Mouse (Mus musculus): ENCODE measurements around the gene Car2. TPM values are rescaled to one million over a fixed set of nuclear protein-coding genes. Genes with fewer than 3 reads are reported as not detected.

Car2 gene
- polyA plus RNA-seq, 1 experiment from 2014 or later: 2,168 TPM

DNA sequence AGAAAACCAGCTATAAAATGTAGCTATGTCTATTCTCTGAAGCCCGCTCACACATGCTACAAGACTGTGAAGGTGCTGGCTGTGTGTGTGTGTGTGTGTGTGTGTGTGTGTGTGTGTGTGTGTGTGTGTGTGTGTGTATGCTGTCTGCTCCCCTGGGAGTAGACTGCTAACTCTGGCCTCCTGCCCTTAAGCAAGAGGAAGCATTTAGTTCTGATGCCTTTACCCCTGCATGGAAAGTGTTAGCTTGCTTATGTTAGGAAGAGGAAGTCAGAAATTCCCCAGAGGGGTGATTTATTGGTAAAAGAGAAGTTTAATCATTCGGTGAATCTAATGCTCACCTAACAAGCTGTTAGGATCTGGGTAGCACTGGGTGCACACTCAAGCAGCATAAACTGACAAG lies 5.8 kb upstream of the Car2 start:
- peaks cover 83% of the 10 kb centered on the region for H3K4me1 ChIP-seq
- no peaks in the 10 kb centered on the region for H3K27me3 ChIP-seq (replicated peaks)
- peak overlapping the region; percentile 61 for H3K9ac ChIP-seq
- no peak for ATAC-seq
- H3K4me3 ChIP-seq: no peak overlapping the region
- peak overlapping the region; percentile 99 for H3K27ac ChIP-seq
- 48% methylated on average over 2 of the region's 2 CpGs for WGBS (ENCODE audit: insufficient replicate concordance)
- no peaks in the 10 kb centered on the region for H3K36me3 ChIP-seq
- H3K9me3 ChIP-seq (replicated peaks): no peaks in the 10 kb centered on the region
- peak overlapping the region; percentile 21; the same call in 1 of the 2 replicates for H3K4me2 ChIP-seq

DNA sequence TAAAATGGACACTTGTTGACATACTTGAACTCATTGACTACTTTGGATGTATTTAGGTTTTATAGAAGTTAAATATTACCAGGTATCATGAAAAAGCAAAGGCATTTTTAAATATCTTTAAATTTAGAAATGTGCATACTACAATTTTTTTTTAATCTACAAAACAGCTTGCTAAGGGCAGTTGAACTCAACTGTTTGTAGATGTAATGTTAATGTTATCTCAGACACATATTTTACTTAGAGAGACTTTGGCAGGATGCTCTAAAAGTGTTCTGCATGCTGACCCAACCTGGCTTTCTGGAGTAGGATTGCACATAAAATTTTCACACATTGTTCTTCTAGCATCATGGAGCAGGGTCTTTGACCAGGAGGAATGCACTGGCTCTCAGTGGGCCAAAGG lies 4.1 kb upstream of the Car2 start:
- ATAC-seq: no peak
- no peaks in the 10 kb centered on the region for H3K9me3 ChIP-seq (replicated peaks)
- H3K4me3 ChIP-seq: no peak overlapping the region
- H3K27ac ChIP-seq: peak overlapping the region; percentile 88
- no peaks in the 10 kb centered on the region for H3K36me3 ChIP-seq
- H3K4me1 ChIP-seq: peaks cover 69% of the 10 kb centered on the region
- H3K9ac ChIP-seq: peak overlapping the region; percentile 40; the same call in 1 of the 2 replicates
- 0 out of 2 replicates have a peak overlapping the region, but pooled peaks have one; percentile 8 for H3K4me2 ChIP-seq
- no peaks in the 10 kb centered on the region for H3K27me3 ChIP-seq (replicated peaks)

DNA sequence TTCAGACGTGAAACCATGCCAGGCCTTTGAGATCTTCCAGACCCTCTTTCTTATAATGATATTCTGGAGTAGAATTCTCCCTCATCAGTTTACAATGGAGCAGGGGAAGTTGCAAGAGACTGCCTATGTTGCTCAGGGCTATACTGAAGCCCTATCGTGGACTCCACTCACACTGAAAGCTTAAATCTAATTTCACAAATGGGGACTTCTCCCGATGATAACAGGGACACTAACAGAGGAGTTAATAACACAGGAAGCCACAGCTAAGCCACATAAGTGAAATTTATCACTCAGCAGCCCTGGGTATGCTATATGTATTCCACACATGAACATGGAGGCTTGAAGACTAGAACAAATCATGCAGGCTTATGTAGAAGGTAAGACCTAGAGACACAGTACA lies 3.3 kb upstream of the Car2 start:
- ATAC-seq: no peak
- Histone ChIP-seq H3K4me2 (peak overlapping the region; percentile 35), H3K36me3 (peaks cover 5% of the 10 kb centered on the region), H3K4me1 (peaks cover 62% of the 10 kb centered on the region), H3K9ac (peak overlapping the region; percentile 52), H3K9me3 (replicated peaks) (no peaks in the 10 kb centered on the region), H3K27ac (peak overlapping the region; percentile 88), H3K4me3 (no peak overlapping the region), H3K27me3 (replicated peaks) (no peaks in the 10 kb centered on the region)
- WGBS (ENCODE audit: insufficient replicate concordance): 22% methylated on average over 3 of the region's 3 CpGs

DNA sequence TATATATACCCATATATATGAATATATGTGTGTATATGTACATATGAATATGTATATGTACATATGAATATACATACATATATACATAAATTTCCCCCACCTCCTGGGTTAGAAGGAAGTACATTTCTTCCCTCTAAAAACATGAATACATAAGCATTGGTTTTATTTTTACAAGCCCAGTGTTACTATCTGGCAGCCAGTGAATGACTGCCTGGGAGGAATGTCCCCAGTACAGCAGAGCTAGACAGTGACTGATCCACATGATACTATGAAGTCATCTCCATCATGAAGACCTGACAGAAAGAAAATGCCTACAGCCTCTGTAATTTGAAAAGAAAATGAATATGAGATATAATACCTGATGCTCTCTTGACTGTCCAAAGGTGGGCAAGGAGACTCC lies 1.2 kb upstream of the Car2 start:
- Histone ChIP-seq H3K4me2 (peak overlapping the region; percentile 81), H3K4me3 (peak overlapping the region; percentile 97; the same call in 1 of the 2 replicates), H3K27ac (peak overlapping the region; percentile 81), H3K27me3 (replicated peaks) (no peaks in the 10 kb centered on the region), H3K4me1 (peaks cover 47% of the 10 kb centered on the region), H3K36me3 (peaks cover 26% of the 10 kb centered on the region), H3K9ac (peak overlapping the region; percentile 100), H3K9me3 (replicated peaks) (no peaks in the 10 kb centered on the region)
- ATAC-seq: no peak

DNA sequence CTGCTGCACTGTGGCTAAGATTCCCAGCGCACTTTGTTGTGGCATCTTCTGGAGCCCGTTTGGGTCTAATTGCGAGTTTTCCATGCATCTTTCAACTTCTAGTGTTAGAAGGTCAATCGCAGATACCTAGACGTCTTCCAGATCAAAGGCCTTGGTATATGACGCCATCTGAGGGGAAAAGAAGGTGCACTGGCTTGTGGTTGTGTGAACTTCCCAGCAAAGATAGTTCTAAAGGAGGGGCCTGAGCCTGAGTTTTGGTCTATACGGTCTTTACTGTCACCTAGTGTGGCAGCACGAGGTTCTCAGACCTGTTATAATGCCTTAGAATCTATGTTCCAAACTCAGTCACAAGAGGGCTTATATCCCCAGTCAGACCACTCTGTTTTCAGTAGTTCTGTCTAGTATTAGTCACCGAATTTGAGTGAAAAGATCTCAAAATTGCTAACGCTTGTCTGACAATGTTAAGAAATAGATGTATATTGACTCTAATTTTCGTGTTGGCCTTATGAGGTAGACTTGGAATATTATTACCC lies 1.1 kb downstream of the Car2 start:
- Histone ChIP-seq H3K4me2 (peak overlapping the region; percentile 81), H3K4me1 (peaks cover 39% of the 10 kb centered on the region), H3K4me3 (peak overlapping the region; percentile 97), H3K36me3 (peaks cover 45% of the 10 kb centered on the region), H3K9ac (peak overlapping the region; percentile 100), H3K9me3 (replicated peaks) (no peaks in the 10 kb centered on the region), H3K27ac (peak overlapping the region; percentile 99), H3K27me3 (replicated peaks) (no peaks in the 10 kb centered on the region)
- ATAC-seq: no peak
- WGBS (ENCODE audit: insufficient replicate concordance): 9% methylated on average over 11 of the region's 11 CpGs

DNA sequence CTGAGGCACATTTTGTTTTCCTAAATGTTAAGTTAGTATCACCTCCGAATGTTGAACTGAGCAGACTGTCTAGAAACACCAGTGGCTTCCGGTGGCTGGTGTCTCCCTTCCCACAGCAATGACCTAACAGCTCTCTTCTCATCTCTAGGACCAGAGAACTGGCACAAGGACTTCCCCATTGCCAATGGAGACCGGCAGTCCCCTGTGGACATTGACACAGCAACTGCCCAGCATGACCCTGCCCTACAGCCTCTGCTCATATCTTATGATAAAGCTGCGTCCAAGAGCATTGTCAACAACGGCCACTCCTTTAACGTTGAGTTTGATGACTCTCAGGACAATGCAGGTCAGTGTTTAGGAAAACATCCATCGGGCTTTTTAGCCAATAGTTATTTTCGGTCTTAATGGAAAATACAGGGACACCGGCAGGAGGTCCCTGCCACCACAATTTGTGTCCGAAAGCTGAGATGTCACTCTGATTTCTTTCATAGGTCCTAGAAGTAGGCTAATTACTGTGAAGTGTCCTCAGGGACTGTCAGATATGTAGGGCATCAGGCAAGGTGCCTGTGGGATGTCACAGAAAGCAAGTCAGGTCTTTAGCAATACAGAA lies 1.7 kb downstream of the Car2 start:
- no peak for ATAC-seq
- 22% methylated on average over 10 of the region's 10 CpGs for WGBS (ENCODE audit: insufficient replicate concordance)
- peaks cover 37% of the 10 kb centered on the region for H3K4me1 ChIP-seq
- H3K9me3 ChIP-seq (replicated peaks): no peaks in the 10 kb centered on the region
- peak overlapping the region; percentile 81 for H3K4me2 ChIP-seq
- H3K9ac ChIP-seq: peak overlapping the region; percentile 100
- peak overlapping the region; percentile 99 for H3K27ac ChIP-seq
- peak overlapping the region; percentile 97 for H3K4me3 ChIP-seq
- H3K27me3 ChIP-seq (replicated peaks): no peaks in the 10 kb centered on the region
- H3K36me3 ChIP-seq: peaks cover 50% of the 10 kb centered on the region

DNA sequence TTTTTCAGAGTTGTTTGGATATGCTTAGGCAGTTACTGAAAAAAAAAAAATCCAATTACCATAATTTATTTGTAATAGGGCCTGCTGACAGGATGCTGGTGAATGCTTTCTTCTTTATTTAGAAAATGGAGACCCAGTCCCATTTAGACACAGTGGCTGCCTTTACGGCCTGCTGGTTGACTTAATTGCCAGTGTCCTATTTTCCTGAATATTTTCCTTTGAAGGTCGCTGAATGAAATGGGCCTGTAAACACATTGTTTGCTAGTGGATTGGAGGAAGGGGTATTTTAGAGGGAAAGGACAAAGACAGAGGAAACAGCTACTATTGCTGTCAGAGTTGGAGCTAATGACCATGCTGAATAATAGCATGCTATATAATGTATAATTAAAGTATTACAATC lies 2.5 kb downstream of the Car2 start:
- peak overlapping the region; percentile 99 for H3K27ac ChIP-seq
- no peaks in the 10 kb centered on the region for H3K9me3 ChIP-seq (replicated peaks)
- peaks cover 34% of the 10 kb centered on the region for H3K4me1 ChIP-seq
- no peak for ATAC-seq
- peak overlapping the region; percentile 97 for H3K4me3 ChIP-seq
- H3K36me3 ChIP-seq: peaks cover 55% of the 10 kb centered on the region
- WGBS (ENCODE audit: insufficient replicate concordance): 51% methylated on average over 2 of the region's 2 CpGs
- H3K4me2 ChIP-seq: peak overlapping the region; percentile 81
- H3K27me3 ChIP-seq (replicated peaks): no peaks in the 10 kb centered on the region
- peak overlapping the region; percentile 100 for H3K9ac ChIP-seq

DNA sequence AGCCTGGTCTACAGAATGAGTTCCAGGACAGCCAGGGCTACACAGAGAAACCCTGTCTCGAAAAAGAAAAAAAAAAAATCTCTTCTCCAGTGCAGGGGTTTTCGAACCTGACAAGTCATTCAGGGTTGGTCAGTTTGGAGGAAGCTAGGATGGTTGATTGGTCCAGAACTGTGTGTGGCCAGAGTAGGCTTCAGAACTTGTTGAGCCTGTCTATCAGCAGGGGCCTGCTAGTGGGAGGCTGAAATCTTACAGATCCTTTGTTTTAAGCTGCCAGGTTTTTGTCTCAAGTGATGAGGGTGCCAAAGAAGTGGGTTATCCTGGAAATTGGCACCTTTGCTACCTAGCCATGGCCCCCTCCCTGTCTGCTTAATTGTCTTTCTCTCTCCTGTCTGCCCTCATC lies 3.0 kb downstream of the Car2 start:
- Histone ChIP-seq H3K27me3 (replicated peaks) (no peaks in the 10 kb centered on the region), H3K9ac (peak overlapping the region; percentile 100), H3K4me1 (peaks cover 32% of the 10 kb centered on the region), H3K4me3 (peak overlapping the region; percentile 97), H3K36me3 (peaks cover 59% of the 10 kb centered on the region), H3K9me3 (replicated peaks) (no peaks in the 10 kb centered on the region), H3K4me2 (peak overlapping the region; percentile 81), H3K27ac (peak overlapping the region; percentile 99)
- 27% methylated on average over 2 of the region's 2 CpGs for WGBS (ENCODE audit: insufficient replicate concordance)
- no peak for ATAC-seq

DNA sequence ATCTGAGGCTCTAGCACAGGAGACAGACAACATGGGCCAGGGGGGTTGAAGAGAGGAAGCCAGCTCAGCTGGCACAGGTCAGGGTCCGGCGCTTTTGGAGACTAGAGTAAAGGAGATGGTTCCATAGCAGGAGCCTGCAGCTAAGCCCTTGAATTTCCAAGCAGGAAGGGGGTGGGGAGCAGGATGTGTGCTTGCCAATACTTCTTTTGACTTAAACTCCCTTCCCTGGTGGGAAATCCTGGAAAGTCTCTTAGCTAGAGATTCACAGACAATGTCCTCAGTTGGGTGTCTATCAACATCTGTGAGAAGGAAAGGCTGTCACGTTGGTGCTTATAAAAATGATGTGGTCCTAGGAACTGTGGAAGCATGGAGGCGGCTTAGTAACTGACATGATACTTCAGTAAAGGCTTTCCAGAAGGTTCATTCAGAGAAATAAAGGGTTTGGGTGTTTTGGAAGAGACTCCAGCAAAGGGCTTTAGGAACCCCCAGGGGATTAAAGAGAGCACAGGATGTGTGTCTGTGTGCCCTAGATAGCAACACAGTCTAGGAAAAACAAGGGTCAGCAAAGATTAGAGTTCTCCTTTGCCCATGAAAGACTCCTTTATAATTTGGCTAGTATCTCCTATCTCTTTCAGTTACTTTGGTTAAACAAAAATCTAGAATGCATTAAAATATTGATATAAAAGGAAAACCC lies 3.8 kb downstream of the Car2 start:
- ATAC-seq: peak; percentile 47
- Histone ChIP-seq H3K4me2 (peak overlapping the region; percentile 81), H3K36me3 (peaks cover 67% of the 10 kb centered on the region), H3K4me1 (peaks cover 33% of the 10 kb centered on the region), H3K4me3 (peak overlapping the region; percentile 97), H3K27me3 (replicated peaks) (no peaks in the 10 kb centered on the region), H3K27ac (peak overlapping the region; percentile 99), H3K9me3 (replicated peaks) (no peaks in the 10 kb centered on the region), H3K9ac (peak overlapping the region; percentile 100)
- 31% methylated on average over 4 of the region's 4 CpGs for WGBS (ENCODE audit: insufficient replicate concordance)

DNA sequence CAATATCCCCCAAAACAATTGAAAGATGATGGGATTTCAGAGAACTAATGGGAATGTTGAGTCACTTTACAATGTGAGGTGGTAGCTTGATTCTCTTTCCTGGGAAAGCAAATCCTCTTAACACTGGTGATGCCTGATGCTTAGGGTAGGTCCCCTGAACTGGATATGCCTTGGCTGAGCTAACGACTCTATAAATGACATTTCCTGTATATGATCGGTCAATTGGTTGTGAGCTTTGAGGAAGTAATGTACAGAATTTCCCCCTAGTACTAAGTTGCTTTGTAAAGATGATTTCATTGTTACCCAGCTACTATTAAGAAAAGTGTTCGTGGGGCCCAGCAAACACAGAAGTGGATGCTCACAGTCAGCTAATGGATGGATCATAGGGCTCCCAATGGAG lies 6.9 kb downstream of the Car2 start:
- Histone ChIP-seq H3K9me3 (replicated peaks) (no peaks in the 10 kb centered on the region), H3K9ac (no peak overlapping the region), H3K27ac (peak overlapping the region; percentile 30; the same call in 1 of the 2 replicates), H3K27me3 (replicated peaks) (no peaks in the 10 kb centered on the region), H3K4me3 (peak overlapping the region; percentile 22; the same call in 1 of the 2 replicates), H3K36me3 (peaks cover 91% of the 10 kb centered on the region), H3K4me1 (peaks cover 34% of the 10 kb centered on the region), H3K4me2 (peak overlapping the region; percentile 52)
- no peak for ATAC-seq
- 69% methylated on average over 3 of the region's 3 CpGs for WGBS (ENCODE audit: insufficient replicate concordance)

DNA sequence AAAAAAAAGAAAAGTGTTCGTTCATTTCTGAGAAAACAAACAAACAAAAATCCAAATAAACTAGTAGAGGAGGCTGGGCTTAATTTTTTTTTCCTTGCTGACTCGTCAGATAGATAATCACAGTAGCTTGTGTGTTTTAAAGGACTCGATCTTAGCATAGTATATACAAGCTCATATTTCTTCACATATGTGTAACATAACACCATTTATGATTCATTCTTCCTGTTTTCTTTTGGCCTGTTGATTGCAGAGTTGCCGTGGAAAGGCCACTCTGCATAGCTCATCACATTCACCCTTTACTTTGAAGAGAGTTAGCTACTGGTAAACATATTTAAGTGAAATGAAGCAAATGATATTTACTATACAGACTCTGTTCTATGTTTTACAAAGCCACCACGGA lies 7.6 kb downstream of the Car2 start:
- Histone ChIP-seq H3K4me2 (no peak overlapping the region; the same call in 1 of the 2 replicates), H3K4me3 (no peak overlapping the region), H3K27me3 (replicated peaks) (no peaks in the 10 kb centered on the region), H3K9ac (no peak overlapping the region), H3K9me3 (replicated peaks) (no peaks in the 10 kb centered on the region), H3K36me3 (peaks cover 91% of the 10 kb centered on the region), H3K4me1 (peaks cover 34% of the 10 kb centered on the region), H3K27ac (no peak overlapping the region)
- WGBS (ENCODE audit: insufficient replicate concordance): 70% methylated on average over 5 of the region's 5 CpGs
- no peak for ATAC-seq

DNA sequence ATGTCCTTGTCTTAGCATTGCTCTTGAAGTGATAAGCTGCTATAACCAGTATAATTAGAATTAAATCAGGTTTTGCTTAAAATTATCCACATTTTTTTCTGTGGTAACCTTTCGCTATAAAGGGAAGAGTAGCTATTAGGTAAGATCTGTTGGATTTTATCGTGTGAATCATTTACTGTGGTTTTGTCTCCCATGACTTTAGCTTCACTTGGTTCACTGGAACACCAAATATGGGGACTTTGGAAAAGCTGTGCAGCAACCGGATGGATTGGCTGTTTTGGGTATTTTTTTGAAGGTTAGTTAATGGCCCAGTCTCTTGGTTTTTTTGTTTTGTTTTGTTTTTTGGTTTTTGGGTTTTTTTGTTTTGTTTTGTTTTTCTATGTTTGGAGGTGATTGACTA lies 9.3 kb downstream of the Car2 start:
- no peak for ATAC-seq
- no peak overlapping the region for H3K4me2 ChIP-seq
- H3K9ac ChIP-seq: no peak overlapping the region
- no peaks in the 10 kb centered on the region for H3K27me3 ChIP-seq (replicated peaks)
- no peak overlapping the region for H3K27ac ChIP-seq
- H3K4me1 ChIP-seq: peaks cover 30% of the 10 kb centered on the region
- no peaks in the 10 kb centered on the region for H3K9me3 ChIP-seq (replicated peaks)
- H3K4me3 ChIP-seq: no peak overlapping the region
- H3K36me3 ChIP-seq: peaks cover 91% of the 10 kb centered on the region
- 92% methylated on average over 3 of the region's 3 CpGs for WGBS (ENCODE audit: insufficient replicate concordance)
